Mouse (Mus musculus) mouse trophoblast stem cell (cell line): ENCODE measurements at regions not wholly inside any gene's neighbourhood (a gene's known extent, or its start where the extent isn't known, plus 50 kb on each side); places are given as distances from the start of the nearest gene placed in this dataset.

Source experiments
- in situ Hi-C, 2 experiments: fragments of 300-500 bp; cut with MseI, MboI; formaldehyde crosslinking; loops; 2 replicates in 1 of 2; 3 replicates in 1 of 2; pipeline ENCODE4 v1.15.1; 2025

- in situ Hi-C loops, result no loop called here
Observed at GRCm38 (mm10) chr1:41065130-41065529, 259.7 kb downstream of the Tmem182 start.

- in situ Hi-C loops, result no loop called here
Observed at GRCm38 (mm10) chr1:41104869-41105268, 299.5 kb downstream of the Tmem182 start.

GRCm38 (mm10) chr1:41121636-41122175 lies 316.3 kb downstream of the Tmem182 start:
- in situ Hi-C loops, result no loop called here

- in situ Hi-C loops, result no loop called here
Observed at GRCm38 (mm10) chr1:41131410-41131809, 326.0 kb downstream of the Tmem182 start.

GRCm38 (mm10) chr1:41133143-41133542 lies 327.7 kb downstream of the Tmem182 start:
- in situ Hi-C loops, result no loop called here

GRCm38 (mm10) chr1:41133946-41134345 lies 328.5 kb downstream of the Tmem182 start:
- in situ Hi-C loops, result no loop called here

GRCm38 (mm10) chr1:41139725-41140124 lies 334.3 kb downstream of the Tmem182 start:
- in situ Hi-C loops, result no loop called here

GRCm38 (mm10) chr1:41140542-41140941 lies 335.1 kb downstream of the Tmem182 start:
- in situ Hi-C loops, result no loop called here

- in situ Hi-C loops, result no loop called here
Observed at GRCm38 (mm10) chr1:41141992-41142391, 336.6 kb downstream of the Tmem182 start.

GRCm38 (mm10) chr1:41152516-41152915 lies 347.1 kb downstream of the Tmem182 start:
- in situ Hi-C loops, result no loop called here

- in situ Hi-C loops, result no loop called here
Observed at GRCm38 (mm10) chr1:41153174-41153999, 348.0 kb downstream of the Tmem182 start.

GRCm38 (mm10) chr1:41154198-41154597 lies 348.8 kb downstream of the Tmem182 start:
- in situ Hi-C loops, result no loop called here

- in situ Hi-C loops, result no loop called here
Observed at GRCm38 (mm10) chr1:41156946-41157345, 351.5 kb downstream of the Tmem182 start.

GRCm38 (mm10) chr1:41157651-41158513 lies 352.5 kb downstream of the Tmem182 start:
- in situ Hi-C loops, result no loop called here

GRCm38 (mm10) chr1:41165878-41166786 lies 360.7 kb downstream of the Tmem182 start:
- in situ Hi-C loops, result no loop called here

- in situ Hi-C loops, result no loop called here
Observed at GRCm38 (mm10) chr1:41166787-41167420, 361.5 kb downstream of the Tmem182 start.

- in situ Hi-C loops, result no loop called here
Observed at GRCm38 (mm10) chr1:41186991-41187390, 381.6 kb downstream of the Tmem182 start.

- in situ Hi-C loops, result no loop called here
Observed at GRCm38 (mm10) chr1:41212876-41213275, 407.5 kb downstream of the Tmem182 start.

GRCm38 (mm10) chr1:41225851-41226250 lies 420.4 kb downstream of the Tmem182 start:
- in situ Hi-C loops, result no loop called here

- in situ Hi-C loops, result no loop called here
Observed at GRCm38 (mm10) chr1:41235335-41235734, 429.9 kb downstream of the Tmem182 start.

- in situ Hi-C loops, result no loop called here
Observed at GRCm38 (mm10) chr1:41243000-41243399, 437.6 kb downstream of the Tmem182 start.
